ENCODE assay signal across 14 mouse cellular contexts in genomic region chr17:86532783-86533548, GRCm38 (mm10). TPM values are rescaled to one million over a fixed set of nuclear protein-coding genes. Genes with fewer than 3 reads are reported as not detected.
DNase-seq lines count a peak whose midpoint lies in the region; ATAC-seq lines count a peak whose summit lies in the region.
"Had no signal": no experiment of that assay in that cellular context is flagged by ENCODE, and none has a peak within 500 bp of the region (broad histone marks: within the 10 kb centered on the region; RNA-seq: fewer than 3 reads in every experiment).

No protein-coding gene starts in this region.

- no peak for ATAC-seq in heart, embryonic 14.5 days (ENCODE audit: insufficient number of reproducible peaks, insufficient read depth, low FRiP score, low read depth)
- ATAC-seq in midbrain, embryonic 15.5 days (replicated peaks): no peak
- ATAC-seq in frontal cortex, adult (ENCODE audit: low TSS enrichment): no peak
- ATAC-seq: midbrain, embryonic 16.5 days had no signal

- no peak for DNase-seq in heart, postnatal 4 days
- DNase-seq in midbrain, embryonic 10.5 days (ENCODE audit: low spot score): no peak
- DNase-seq in adrenal gland, postnatal 36 days: peak; percentile 52 to 56
- peak; percentile 60 for DNase-seq in lung, postnatal 25 days (ENCODE audit: low spot score)
- no peak for DNase-seq in cerebellum, adult 18-20 months
- DNase-seq: cerebellum, adult 9-10 months; layer of hippocampus, adult 9-11 months; lung, embryonic 14.5 days had no signal

- WGBS in heart, embryonic 14.5 days: 69% methylated on average over 17 of the region's 17 CpGs
- WGBS in midbrain, embryonic 10.5 days: 72% methylated on average over 17 of the region's 17 CpGs
- WGBS in midbrain, embryonic 15.5 days: 69% methylated on average over 17 of the region's 17 CpGs

- no peaks in the 10 kb centered on the region for H3K36me3 ChIP-seq in heart, embryonic 14.5 days (ENCODE audit: control insufficient read depth, insufficient read depth, low read length)
- H3K36me3 ChIP-seq in midbrain, embryonic 10.5 days: no peaks in the 10 kb centered on the region
- H3K36me3 ChIP-seq in midbrain, embryonic 15.5 days (replicated peaks): no peaks in the 10 kb centered on the region
- H3K36me3 ChIP-seq: embryonic facial prominence, embryonic 10.5 days; limb, embryonic 10.5 days had no signal

- no peak overlapping the region for H3K4me3 ChIP-seq in heart, embryonic 14.5 days (ENCODE audit: control insufficient read depth in 1 of 2, insufficient read depth in 1 of 2, low read depth in 1 of 2, low read length in 2 of 2)
- no peak overlapping the region for H3K4me3 ChIP-seq in midbrain, embryonic 10.5 days
- H3K4me3 ChIP-seq in midbrain, embryonic 15.5 days: no peak overlapping the region
- H3K4me3 ChIP-seq: embryonic facial prominence, embryonic 10.5 days; limb, embryonic 10.5 days had no signal

- peak overlapping the region in 1 of 2 experiments; percentile 7; a peak in 1 of 4 replicates for H3K27ac ChIP-seq in heart, embryonic 14.5 days (replicated peaks in 1 of 2; ENCODE audit: control insufficient read depth in 1 of 2, insufficient read depth in 1 of 2, low read depth in 2 of 2, low read length in 2 of 2)
- peak overlapping the region; percentile 17; the same call in 1 of the 2 replicates for H3K27ac ChIP-seq in midbrain, embryonic 10.5 days (replicated peaks)
- no peak overlapping the region for H3K27ac ChIP-seq in midbrain, embryonic 15.5 days
- H3K27ac ChIP-seq: embryonic facial prominence, embryonic 10.5 days; limb, embryonic 10.5 days had no signal

- peak overlapping the region; percentile 22; the same call in 1 of the 2 replicates for H3K9ac ChIP-seq in heart, embryonic 14.5 days (ENCODE audit: low read length)
- no peak overlapping the region for H3K9ac ChIP-seq in midbrain, embryonic 15.5 days

- no peaks in the 10 kb centered on the region for H3K9me3 ChIP-seq in heart, embryonic 14.5 days (ENCODE audit: control insufficient read depth, low read length)
- no peaks in the 10 kb centered on the region for H3K9me3 ChIP-seq in midbrain, embryonic 10.5 days (replicated peaks)
- no peaks in the 10 kb centered on the region for H3K9me3 ChIP-seq in midbrain, embryonic 15.5 days
- H3K9me3 ChIP-seq: embryonic facial prominence, embryonic 10.5 days; limb, embryonic 10.5 days had no signal

- peak overlapping the region; percentile 22; the same call in 1 of the 2 replicates for H3K4me2 ChIP-seq in heart, embryonic 14.5 days (ENCODE audit: low read length)
- no peak overlapping the region for H3K4me2 ChIP-seq in midbrain, embryonic 15.5 days
- H3K4me2 ChIP-seq: lung, embryonic 14.5 days had no signal

- H3K4me1 ChIP-seq in heart, embryonic 14.5 days (ENCODE audit: control insufficient read depth in 2 of 2, insufficient read depth in 2 of 2, low read length in 2 of 2): peaks cover 19 to 35% of the 10 kb centered on the region in 2 experiments
- peaks cover 22% of the 10 kb centered on the region for H3K4me1 ChIP-seq in midbrain, embryonic 10.5 days
- H3K4me1 ChIP-seq in midbrain, embryonic 15.5 days: peaks cover 12% of the 10 kb centered on the region; the same call in 1 of the 2 replicates

- no peaks in the 10 kb centered on the region for H3K27me3 ChIP-seq in heart, embryonic 14.5 days (ENCODE audit: control insufficient read depth, insufficient read depth, low read length)
- no peaks in the 10 kb centered on the region for H3K27me3 ChIP-seq in midbrain, embryonic 10.5 days (ENCODE audit: low read depth, poor library complexity, severe bottlenecking)
- H3K27me3 ChIP-seq in midbrain, embryonic 15.5 days (replicated peaks): no peaks in the 10 kb centered on the region

RNA-seq across cellular contexts. Expression of gene Gm10309, which starts 27.9 kb away (rescaled TPM):
- 0.16 and 0.42 TPM in 2 replicates for polyA plus RNA-seq in heart, embryonic 14.5 days (2014; fragmentation: Nextera tagmentation; extraction: Ambion mirVana)
- total RNA-seq in heart, postnatal 4 days (2021): under 1 TPM in 1 of 2 experiments, not detected in 1; 0.12 TPM
- 0.19 TPM in 1 of 2 replicates, not detected in the other for polyA plus RNA-seq in midbrain, embryonic 10.5 days (2016; fragmentation: Nextera tagmentation; extraction: Ambion mirVana)
- 0.31 and 0.45 TPM in 2 replicates for polyA plus RNA-seq in midbrain, embryonic 15.5 days (2015; fragmentation: Nextera tagmentation; extraction: Ambion mirVana)
- total RNA-seq in adrenal gland, postnatal 36 days (2021): not detected

Comparison
In these comparisons a context has a peak if more than half of its experiments do, and no peak if none do; other contexts are left out.
1. DNase-seq: peak in adrenal gland, postnatal 36 days (2 of 2) and lung, postnatal 25 days (single experiment); none in heart, postnatal 4 days (single experiment), midbrain, embryonic 10.5 days (single experiment) and cerebellum, adult 18-20 months (0 of 2).